Comparison of ENCODE assay signal across 18 mouse cellular contexts in the genomic region with DNA sequence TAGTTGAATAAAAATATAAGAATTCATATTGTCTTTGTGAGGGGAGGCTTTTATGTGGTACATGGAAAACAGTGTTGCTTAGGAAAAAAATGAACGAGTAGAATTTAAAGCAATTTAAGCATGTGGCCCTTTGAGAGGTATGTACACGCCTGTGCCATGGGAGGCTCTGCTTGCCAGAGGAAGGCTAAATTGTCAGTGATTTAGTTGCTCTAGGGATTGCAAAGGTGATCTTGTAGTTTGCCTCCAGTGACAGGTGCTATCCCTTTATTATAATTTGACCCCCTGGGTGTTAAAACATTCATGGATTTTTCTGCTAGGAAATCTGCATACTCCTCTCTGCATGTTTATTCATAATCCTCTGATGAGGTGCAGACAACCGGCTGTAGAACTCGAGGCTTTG.
DNase-seq lines count a peak whose midpoint lies in the region; ATAC-seq and TF ChIP-seq lines count a peak whose summit lies in the region.
"Had no signal": no experiment of that assay in that cellular context is flagged by ENCODE, and none has a peak within 500 bp of the region (broad histone marks: within the 10 kb centered on the region; RNA-seq: fewer than 3 reads in every experiment).

No protein-coding gene starts in this region.

- peak; percentile 4 for DNase-seq in embryonic facial prominence, embryonic 14.5 days (ENCODE audit: low spot score)
- DNase-seq in embryonic facial prominence, embryonic 10.5 days (ENCODE audit: low spot score): no peak
- no peak for DNase-seq in hindbrain, embryonic 14.5 days (ENCODE audit: low spot score)
- DNase-seq in brain, embryonic 14.5 days (ENCODE audit: low read depth): peak; percentile 64
- DNase-seq: adrenal gland, postnatal 10 days; B cell, adult 2 months; cerebellum, adult 2 months; gastrocnemius, adult 2 months; gastrocnemius, postnatal 25 days had no signal

- TF ChIP-seq CTCF in brain, embryonic 14.5 days (IDR thresholded peaks at IDR 0.05; ENCODE audit: borderline replicate concordance, extremely low read depth, insufficient read depth, insufficient read length): no peak
- TF ChIP-seq CTCF in intestine, postnatal 0 days (IDR thresholded peaks at IDR 0.05; ENCODE audit: low read depth): no peak

- H3K27me3 ChIP-seq in embryonic facial prominence, embryonic 14.5 days (replicated peaks; ENCODE audit: control insufficient read depth, insufficient read depth, low read length): no peaks in the 10 kb centered on the region
- H3K27me3 ChIP-seq in embryonic facial prominence, embryonic 10.5 days (replicated peaks; ENCODE audit: low read depth, poor library complexity, severe bottlenecking): no peaks in the 10 kb centered on the region
- no peaks in the 10 kb centered on the region for H3K27me3 ChIP-seq in hindbrain, embryonic 14.5 days (ENCODE audit: control insufficient read depth, insufficient read depth, low read length)
- H3K27me3 ChIP-seq in hindbrain, embryonic 13.5 days: no peaks in the 10 kb centered on the region
- H3K27me3 ChIP-seq in midbrain, embryonic 16.5 days (ENCODE audit: control insufficient read depth, insufficient read depth, low read depth, low read length): no peaks in the 10 kb centered on the region
- H3K27me3 ChIP-seq in intestine, postnatal 0 days (replicated peaks; ENCODE audit: control insufficient read depth, insufficient read depth, low read length): no peaks in the 10 kb centered on the region
- H3K27me3 ChIP-seq: forebrain, embryonic 12.5 days; heart, embryonic 12.5 days; hindbrain, embryonic 15.5 days had no signal

- no peak overlapping the region for H3K4me2 ChIP-seq in embryonic facial prominence, embryonic 14.5 days (ENCODE audit: low read depth, low read length)
- no peak overlapping the region for H3K4me2 ChIP-seq in hindbrain, embryonic 14.5 days (replicated peaks)
- H3K4me2 ChIP-seq in hindbrain, embryonic 13.5 days: no peak overlapping the region
- H3K4me2 ChIP-seq in midbrain, embryonic 16.5 days (ENCODE audit: low read length): no peak overlapping the region
- no peak overlapping the region for H3K4me2 ChIP-seq in intestine, postnatal 0 days (replicated peaks; ENCODE audit: low read depth)
- H3K4me2 ChIP-seq: forebrain, embryonic 12.5 days; heart, embryonic 12.5 days; hindbrain, embryonic 15.5 days had no signal

- no peak for TF ChIP-seq POLR2A in brain, embryonic 14.5 days (IDR thresholded peaks at IDR 0.05; ENCODE audit: borderline replicate concordance, extremely low read depth, insufficient read depth, insufficient read length, poor library complexity, severe bottlenecking)

- 65% methylated on average over 4 of the region's 4 CpGs for WGBS in embryonic facial prominence, embryonic 14.5 days
- WGBS in embryonic facial prominence, embryonic 10.5 days: 80% methylated on average over 4 of the region's 4 CpGs
- WGBS in hindbrain, embryonic 14.5 days: 40% methylated on average over 4 of the region's 4 CpGs
- WGBS in hindbrain, embryonic 13.5 days: 35% methylated on average over 4 of the region's 4 CpGs
- WGBS in midbrain, embryonic 16.5 days: 42% methylated on average over 4 of the region's 4 CpGs
- WGBS in intestine, postnatal 0 days: 73% methylated on average over 4 of the region's 4 CpGs

- no peak overlapping the region for H3K4me3 ChIP-seq in embryonic facial prominence, embryonic 14.5 days (ENCODE audit: low read depth, low read length)
- H3K4me3 ChIP-seq in embryonic facial prominence, embryonic 10.5 days: no peak overlapping the region
- H3K4me3 ChIP-seq in hindbrain, embryonic 14.5 days (replicated peaks; ENCODE audit: low read length): no peak overlapping the region
- H3K4me3 ChIP-seq in hindbrain, embryonic 13.5 days: no peak overlapping the region
- no peak overlapping the region for H3K4me3 ChIP-seq in midbrain, embryonic 16.5 days (ENCODE audit: low read depth, low read length)
- H3K4me3 ChIP-seq in intestine, postnatal 0 days (ENCODE audit: low read depth, low read length): no peak overlapping the region
- H3K4me3 ChIP-seq: forebrain, embryonic 12.5 days; gastrocnemius, adult 2 months; heart, embryonic 12.5 days; hindbrain, embryonic 15.5 days had no signal

- H3K27ac ChIP-seq in embryonic facial prominence, embryonic 14.5 days (replicated peaks; ENCODE audit: low read depth, low read length): no peak overlapping the region
- H3K27ac ChIP-seq in embryonic facial prominence, embryonic 10.5 days (replicated peaks): no peak overlapping the region
- H3K27ac ChIP-seq in hindbrain, embryonic 14.5 days: no peak overlapping the region
- no peak overlapping the region; the same call in 1 of the 2 replicates for H3K27ac ChIP-seq in hindbrain, embryonic 13.5 days
- no peak overlapping the region for H3K27ac ChIP-seq in midbrain, embryonic 16.5 days (ENCODE audit: low read length)
- H3K27ac ChIP-seq in intestine, postnatal 0 days (ENCODE audit: low read depth, low read length): no peak overlapping the region
- H3K27ac ChIP-seq: forebrain, embryonic 12.5 days; gastrocnemius, adult 2 months; hindbrain, embryonic 15.5 days had no signal

- H3K4me1 ChIP-seq in embryonic facial prominence, embryonic 14.5 days (ENCODE audit: control insufficient read depth, insufficient read depth, low read length): no peaks in the 10 kb centered on the region
- no peaks in the 10 kb centered on the region for H3K4me1 ChIP-seq in embryonic facial prominence, embryonic 10.5 days
- no peaks in the 10 kb centered on the region for H3K4me1 ChIP-seq in hindbrain, embryonic 14.5 days (replicated peaks; ENCODE audit: control insufficient read depth, insufficient read depth, low read length)
- 0 out of 2 replicates have a peak, but pooled peaks cover 3% of the 10 kb centered on the region for H3K4me1 ChIP-seq in hindbrain, embryonic 13.5 days (replicated peaks)
- H3K4me1 ChIP-seq in midbrain, embryonic 16.5 days (ENCODE audit: control insufficient read depth, insufficient read depth, low read length): no peaks in the 10 kb centered on the region
- no peaks in the 10 kb centered on the region for H3K4me1 ChIP-seq in intestine, postnatal 0 days (replicated peaks; ENCODE audit: control insufficient read depth, insufficient read depth, low read length)
- H3K4me1 ChIP-seq: forebrain, embryonic 12.5 days; heart, embryonic 12.5 days had no signal

- ATAC-seq in embryonic facial prominence, embryonic 14.5 days (ENCODE audit: low read depth): no peak
- ATAC-seq in hindbrain, embryonic 14.5 days (ENCODE audit: low FRiP score): peak; percentile 55; the same call in 1 of the 2 replicates
- ATAC-seq in hindbrain, embryonic 13.5 days (ENCODE audit: low FRiP score): no peak
- peak; percentile 64; the same call in 1 of the 2 replicates for ATAC-seq in midbrain, embryonic 16.5 days
- ATAC-seq in intestine, postnatal 0 days: no peak
- ATAC-seq: CD4-positive, CD25-positive, alpha-beta regulatory T cell, adult 4 months; forebrain, postnatal 0 days had no signal

- no peaks in the 10 kb centered on the region for H3K36me3 ChIP-seq in embryonic facial prominence, embryonic 14.5 days (ENCODE audit: control insufficient read depth, insufficient read depth, low read length)
- H3K36me3 ChIP-seq in embryonic facial prominence, embryonic 10.5 days (replicated peaks): no peaks in the 10 kb centered on the region
- no peaks in the 10 kb centered on the region for H3K36me3 ChIP-seq in hindbrain, embryonic 14.5 days (replicated peaks; ENCODE audit: control insufficient read depth, insufficient read depth)
- no peaks in the 10 kb centered on the region for H3K36me3 ChIP-seq in hindbrain, embryonic 13.5 days
- no peaks in the 10 kb centered on the region for H3K36me3 ChIP-seq in midbrain, embryonic 16.5 days (ENCODE audit: control insufficient read depth, insufficient read depth, low read length)
- no peaks in the 10 kb centered on the region for H3K36me3 ChIP-seq in intestine, postnatal 0 days (ENCODE audit: control insufficient read depth, insufficient read depth)
- H3K36me3 ChIP-seq: forebrain, embryonic 12.5 days; G1E; heart, embryonic 12.5 days; hindbrain, embryonic 15.5 days had no signal

- no peaks in the 10 kb centered on the region for H3K9me3 ChIP-seq in embryonic facial prominence, embryonic 14.5 days (ENCODE audit: control insufficient read depth, low read length)
- H3K9me3 ChIP-seq in embryonic facial prominence, embryonic 10.5 days: no peaks in the 10 kb centered on the region
- H3K9me3 ChIP-seq in hindbrain, embryonic 14.5 days (ENCODE audit: control insufficient read depth, low read length): no peaks in the 10 kb centered on the region
- no peaks in the 10 kb centered on the region for H3K9me3 ChIP-seq in hindbrain, embryonic 13.5 days
- no peaks in the 10 kb centered on the region for H3K9me3 ChIP-seq in midbrain, embryonic 16.5 days (replicated peaks; ENCODE audit: control insufficient read depth, low read length, poor library complexity, severe bottlenecking)
- no peaks in the 10 kb centered on the region for H3K9me3 ChIP-seq in intestine, postnatal 0 days (ENCODE audit: control insufficient read depth)
- H3K9me3 ChIP-seq: forebrain, embryonic 12.5 days; heart, embryonic 12.5 days; hindbrain, embryonic 15.5 days had no signal

- H3K9ac ChIP-seq in embryonic facial prominence, embryonic 14.5 days (ENCODE audit: low read depth, low read length): no peak overlapping the region
- H3K9ac ChIP-seq in hindbrain, embryonic 14.5 days: no peak overlapping the region; the same call in 1 of the 2 replicates
- no peak overlapping the region for H3K9ac ChIP-seq in hindbrain, embryonic 13.5 days
- no peak overlapping the region for H3K9ac ChIP-seq in midbrain, embryonic 16.5 days (ENCODE audit: low read depth, low read length)
- no peak overlapping the region for H3K9ac ChIP-seq in intestine, postnatal 0 days (ENCODE audit: low read depth, low read length)
- H3K9ac ChIP-seq: forebrain, embryonic 12.5 days; forebrain, postnatal 0 days; heart, embryonic 12.5 days; hindbrain, embryonic 15.5 days had no signal

Comparison
In these comparisons a context has a peak if more than half of its experiments do, and no peak if none do; other contexts are left out.
1. ATAC-seq: peak in hindbrain, embryonic 14.5 days (single experiment) and midbrain, embryonic 16.5 days (single experiment); none in embryonic facial prominence, embryonic 14.5 days (single experiment), hindbrain, embryonic 13.5 days (single experiment) and intestine, postnatal 0 days (single experiment).
2. DNase-seq: peak in embryonic facial prominence, embryonic 14.5 days (single experiment) and brain, embryonic 14.5 days (single experiment); none in embryonic facial prominence, embryonic 10.5 days (single experiment) and hindbrain, embryonic 14.5 days (single experiment).